Mouse (Mus musculus) left cerebral cortex, adult 8-10 months (tissue): ENCODE results near the gene Rai1. TPM values are rescaled to one million over a fixed set of nuclear protein-coding genes. Genes with fewer than 3 reads are reported as not detected.

ENCODE experiments used
- DNase-seq, 2 experiments: peaks; one replicate each; pipeline ENCODE4 v3.0.0; 2022; ENCODE audit warnings: low spot score in 2 of 2
- total RNA-seq, 4 experiments: library from RNA; stranded (reverse); gene quantifications; 2 replicates each; pipeline ENCODE4 v1.2.4; 2022

The Rai1 gene
- total RNA-seq, 4 experiments from 2014 or later, result 69.5 to 78.3 (median 71.5) TPM

DNA sequence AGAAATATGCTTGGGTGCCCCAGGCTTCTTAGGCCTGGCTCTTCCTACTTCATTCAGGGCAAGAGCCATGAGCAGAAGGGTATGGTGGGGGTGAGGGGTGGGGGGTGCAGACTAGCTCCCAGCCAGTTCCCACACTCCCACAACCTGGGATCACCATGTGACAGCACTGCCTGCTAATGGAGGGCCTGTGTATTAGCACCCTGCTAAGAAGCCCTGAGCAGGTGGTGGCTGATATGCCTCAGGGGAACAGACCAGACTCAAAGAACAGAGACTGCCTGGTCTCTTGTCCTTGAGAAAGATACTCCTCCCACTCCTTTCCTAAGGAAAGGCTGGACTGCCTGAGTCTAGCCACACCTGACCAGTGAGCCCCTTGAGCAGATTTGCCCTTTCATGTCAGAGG lies 22.2 kb downstream of the Rai1 start:
- DNase-seq, result no peak

DNA sequence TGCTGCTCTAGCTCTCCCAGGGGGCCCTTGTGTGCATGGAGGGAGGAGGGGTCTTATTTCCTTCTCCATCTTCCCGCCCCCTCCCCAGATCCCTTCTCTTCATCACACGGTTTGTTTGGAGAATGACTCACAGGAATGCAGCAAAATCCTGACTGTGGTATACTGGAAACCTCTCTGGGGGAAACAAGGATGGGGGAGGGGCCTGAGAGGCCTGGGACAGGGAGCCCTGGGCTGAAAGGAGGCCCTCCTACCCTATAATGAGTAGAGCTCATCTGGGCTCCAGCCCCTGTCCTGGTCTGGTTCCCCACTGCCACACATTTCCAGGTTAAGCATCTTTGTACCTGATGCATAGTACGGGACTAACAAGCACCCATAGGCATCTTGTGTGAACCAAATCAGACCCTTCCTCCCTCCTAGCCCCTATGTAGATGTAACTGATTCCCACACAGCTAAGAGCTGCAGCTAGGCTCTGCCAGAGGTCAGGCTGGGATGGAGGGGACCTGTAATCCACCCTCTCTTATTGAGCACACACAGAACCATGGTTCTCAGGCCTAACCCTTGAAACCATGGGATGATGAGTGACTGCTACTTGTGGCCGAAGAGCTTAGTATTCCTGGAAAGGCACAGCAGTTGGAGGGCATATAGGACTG lies 23.2 kb downstream of the Rai1 start:
- no peak for DNase-seq

DNA sequence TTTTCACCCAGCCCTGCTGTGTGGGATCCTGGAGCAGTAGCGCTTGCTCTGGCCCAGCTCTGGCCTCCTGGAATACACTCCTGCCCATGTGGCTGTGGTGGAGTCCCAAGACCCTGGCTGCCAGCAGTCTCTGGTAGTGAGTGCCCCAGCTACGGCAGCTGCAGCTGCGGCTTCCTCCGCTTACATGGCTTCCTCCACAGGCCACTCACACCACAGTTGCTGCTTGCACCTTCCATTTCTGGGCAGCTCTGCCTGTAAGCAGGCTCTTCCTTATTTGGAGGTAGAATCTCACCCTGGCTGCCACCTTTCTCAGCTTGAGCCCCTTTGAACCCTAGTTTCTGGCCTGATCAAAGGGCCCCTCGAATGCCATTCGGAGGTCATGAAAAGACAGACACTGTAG lies 25.7 kb downstream of the Rai1 start:
- no peak for DNase-seq

DNA sequence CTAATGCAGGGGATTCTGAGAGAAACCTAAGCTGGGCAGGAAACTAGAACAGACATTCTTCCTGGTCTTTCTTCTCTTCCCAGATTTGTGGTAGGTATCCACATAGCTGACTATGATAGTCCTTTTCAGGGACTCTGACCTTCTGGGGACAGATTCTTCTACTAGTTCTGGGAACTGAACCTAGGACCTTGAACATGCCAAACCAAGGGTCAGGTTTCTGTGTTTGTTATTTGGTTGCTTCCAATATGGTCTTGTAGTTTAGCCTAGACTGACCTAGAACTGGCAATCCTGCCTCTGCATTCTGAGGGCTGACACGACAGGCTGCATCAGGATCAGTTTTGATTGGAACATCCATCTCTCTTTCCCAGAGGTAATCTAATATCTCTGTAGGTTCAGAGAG lies 27.2 kb downstream of the Rai1 start:
- no peak for DNase-seq

DNA sequence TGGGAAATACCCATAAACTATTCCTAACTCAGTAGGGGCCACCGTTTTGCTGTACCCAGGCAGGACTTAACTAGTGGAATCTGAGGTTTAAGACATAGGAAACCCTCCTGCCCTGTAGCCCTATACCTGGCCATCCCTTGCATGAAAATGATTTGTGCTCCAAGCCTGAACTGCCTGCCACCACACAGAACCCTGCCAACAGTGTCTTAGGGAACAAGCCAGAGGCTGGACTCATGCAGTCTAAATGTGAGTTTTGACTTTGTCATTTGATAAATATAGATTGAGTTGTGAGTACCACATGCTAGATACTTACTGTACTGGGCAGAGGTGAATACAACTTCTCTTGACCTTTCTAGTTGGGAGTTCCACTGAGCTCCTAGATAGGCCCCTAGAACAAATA lies 31.7 kb downstream of the Rai1 start:
- no peak for DNase-seq

DNA sequence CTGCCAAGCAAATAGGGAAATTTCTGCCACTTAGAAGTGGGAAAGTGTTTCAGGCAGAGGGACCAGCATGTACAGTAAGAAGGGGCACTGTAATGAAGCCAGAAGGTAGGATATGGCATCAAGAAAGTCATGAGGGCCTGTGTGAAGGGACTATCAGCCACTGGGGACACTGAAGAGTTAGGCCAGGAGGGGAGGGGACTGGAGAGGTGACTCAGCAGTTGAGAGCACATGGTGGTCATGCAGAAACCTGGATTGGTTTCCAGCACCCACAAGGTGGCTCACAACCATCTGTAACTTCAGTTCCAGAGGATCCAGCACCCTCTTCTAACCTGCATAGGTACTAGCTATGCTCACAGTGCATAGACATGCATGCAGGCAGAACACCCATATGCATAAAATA lies 32.4 kb downstream of the Rai1 start:
- no peak for DNase-seq

DNA sequence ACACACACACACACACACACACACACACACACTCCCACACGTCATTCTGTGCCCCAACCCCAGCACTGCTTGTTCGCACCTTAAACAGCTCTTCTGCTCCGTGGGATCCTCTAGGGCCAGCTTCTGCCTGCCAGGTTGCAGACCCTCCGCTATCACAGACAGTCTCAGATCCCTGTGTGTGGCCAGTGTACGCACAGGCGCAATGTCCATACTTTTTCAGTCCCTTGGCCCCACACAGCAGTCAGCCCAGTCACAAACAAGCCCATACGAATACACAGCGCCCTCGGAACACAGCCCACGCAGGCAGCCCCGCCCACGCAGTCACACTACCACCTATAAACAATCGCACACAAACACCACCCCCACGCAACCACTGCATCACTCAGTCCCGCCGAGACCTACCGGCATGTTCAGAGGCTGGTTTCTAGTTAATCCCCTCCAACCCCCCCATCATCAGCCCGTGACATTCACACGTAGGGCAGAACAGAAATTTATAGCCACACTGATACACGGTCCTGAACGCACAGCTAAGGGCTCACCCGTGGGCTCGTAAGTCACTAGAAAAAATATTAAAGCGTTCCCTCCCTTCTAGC lies 34.4 kb downstream of the Rai1 start:
- DNase-seq, result peak; percentile 39 to 72

DNA sequence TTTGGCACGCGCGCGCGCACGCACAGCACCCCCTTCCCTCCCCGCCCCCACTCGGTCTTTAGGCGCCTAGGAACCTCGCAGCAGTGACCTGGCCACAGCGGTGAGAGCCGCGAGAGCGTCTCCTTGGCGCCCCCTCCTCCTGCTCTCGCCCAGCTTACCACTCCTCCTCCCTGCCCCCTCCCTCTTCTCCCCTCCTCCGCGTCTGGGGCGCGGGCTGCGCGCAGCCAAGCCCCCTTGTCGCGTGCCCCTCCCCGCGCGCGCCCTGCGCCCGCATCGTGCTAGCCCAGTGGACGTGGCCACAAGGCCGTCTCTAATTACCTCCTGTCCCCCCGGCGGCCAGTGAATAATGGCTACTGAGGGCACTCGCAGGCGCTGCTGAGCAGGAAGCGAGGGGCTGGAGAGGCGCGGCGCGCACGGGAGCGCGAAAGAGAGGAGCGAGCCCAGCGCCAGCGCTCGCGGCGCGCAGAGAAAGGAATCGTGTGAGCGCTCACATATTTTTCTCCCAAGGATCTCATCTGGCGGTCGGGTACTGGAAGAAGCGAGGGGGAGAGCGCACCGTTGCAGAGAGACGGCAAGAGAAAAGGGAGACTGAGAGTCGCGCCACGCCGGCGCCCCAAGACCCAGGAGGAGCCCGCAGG lies 35.0 kb downstream of the Rai1 start:
- DNase-seq, result peak; percentile 31 to 42

DNA sequence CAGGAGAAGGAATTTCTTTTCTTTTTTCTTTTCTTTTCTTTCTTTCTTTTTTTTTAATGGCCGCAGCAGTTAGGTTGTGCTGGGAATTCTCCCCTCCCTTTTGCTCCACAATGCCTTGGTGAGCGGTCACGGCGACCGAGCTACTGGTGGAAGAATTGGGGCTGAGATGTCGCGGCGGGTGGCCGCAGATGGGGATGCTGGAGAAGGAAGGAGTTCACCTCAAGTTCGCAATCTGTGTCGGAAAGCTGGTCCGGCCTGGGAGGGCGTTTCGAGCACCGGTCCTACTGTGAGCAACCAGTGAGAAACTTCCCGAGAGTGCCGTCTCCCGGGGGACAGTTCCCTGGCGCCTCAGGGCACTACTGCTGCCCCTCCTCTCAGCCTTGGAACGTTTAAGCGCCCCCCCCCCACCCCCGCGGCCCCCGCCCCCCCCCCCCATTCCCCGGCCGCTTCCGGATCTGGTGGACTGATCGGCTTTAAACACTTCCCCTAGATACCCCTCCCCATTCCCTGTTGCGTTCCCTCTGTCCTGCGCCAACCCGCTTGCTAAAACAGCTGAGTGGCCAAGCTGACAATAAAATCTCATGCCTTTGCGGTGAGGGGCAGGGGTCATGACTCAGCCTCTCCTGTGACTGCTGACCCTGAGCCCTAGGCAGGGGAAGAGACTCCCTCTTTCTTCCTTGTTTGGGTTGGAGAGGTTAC lies 35.9 kb downstream of the Rai1 start:
- DNase-seq, result no peak

DNA sequence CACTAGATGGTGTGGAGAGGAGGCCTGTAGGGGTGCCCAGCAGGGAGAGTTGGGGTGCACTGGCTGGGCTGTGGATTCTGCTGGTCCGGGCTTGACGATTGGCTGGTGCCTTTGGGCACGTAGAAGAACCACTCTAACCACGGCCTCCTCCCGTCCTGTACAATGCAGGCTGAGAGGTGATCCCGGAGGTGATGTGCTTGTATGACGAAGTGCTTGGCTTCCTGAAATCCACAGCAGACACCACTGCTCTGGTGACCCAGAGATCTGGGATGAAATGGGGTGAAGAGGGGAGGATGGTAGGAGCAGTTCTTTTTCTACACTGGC lies 36.4 kb downstream of the Rai1 start:
- no peak for DNase-seq

DNA sequence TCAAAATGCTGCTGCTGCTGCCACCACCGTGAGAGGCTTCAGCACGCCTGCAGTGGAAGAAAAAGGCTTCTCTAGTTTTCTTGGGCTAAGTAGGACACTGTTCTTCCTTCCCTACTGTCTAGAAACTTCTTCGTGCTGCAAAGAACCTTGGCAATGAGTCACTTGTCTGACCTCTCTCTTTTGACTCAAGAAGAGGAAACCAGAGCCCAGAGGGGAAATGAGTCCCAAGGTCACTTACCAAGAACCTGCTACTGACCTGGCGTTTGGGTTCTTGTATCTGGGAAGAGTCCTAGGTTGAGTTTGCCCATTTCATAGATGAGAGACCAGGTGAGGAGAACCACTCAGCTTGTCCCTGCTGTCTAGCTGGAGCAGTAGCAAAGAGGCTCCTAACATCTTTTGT lies 38.3 kb downstream of the Rai1 start:
- no peak for DNase-seq

DNA sequence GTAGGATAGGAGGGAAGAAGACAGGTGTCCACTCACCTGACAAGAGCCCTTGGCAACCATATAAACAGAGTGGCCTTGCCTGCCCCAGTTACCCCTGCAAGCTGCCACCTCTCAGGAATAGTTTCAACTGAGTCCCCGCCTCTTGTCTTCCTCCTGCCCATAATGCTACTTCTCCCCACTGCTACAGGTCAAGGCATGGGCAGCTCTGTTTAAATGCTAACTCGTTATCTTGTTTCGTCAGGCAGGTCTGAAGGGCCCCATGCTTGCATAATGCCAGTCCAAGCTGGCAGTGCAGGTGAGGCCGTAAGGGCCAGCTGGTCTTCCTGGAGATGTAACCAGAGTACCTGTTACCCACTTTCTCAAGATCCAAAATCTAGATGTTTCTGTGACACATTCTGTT lies 41.4 kb downstream of the Rai1 start:
- DNase-seq, result no peak

DNA sequence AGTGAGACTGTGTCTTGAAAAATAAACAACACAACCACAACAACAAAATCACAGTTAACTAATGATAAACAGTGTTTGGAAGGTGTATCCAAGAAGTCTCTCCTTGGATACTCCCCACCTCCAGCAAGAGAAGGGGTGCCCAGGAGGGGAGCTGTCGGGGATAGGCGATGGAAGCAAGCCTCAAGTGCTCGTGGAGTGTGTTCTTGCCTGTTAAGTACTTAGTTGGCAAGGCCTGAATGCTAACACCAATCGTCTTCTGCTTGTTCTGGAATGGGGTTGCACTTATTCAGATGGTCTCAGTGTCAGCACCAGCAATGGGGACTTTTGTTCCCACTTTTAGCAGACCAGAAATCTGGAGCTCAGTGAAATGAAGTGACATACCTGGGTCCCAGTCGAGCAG lies 43.8 kb downstream of the Rai1 start:
- no peak for DNase-seq

DNA sequence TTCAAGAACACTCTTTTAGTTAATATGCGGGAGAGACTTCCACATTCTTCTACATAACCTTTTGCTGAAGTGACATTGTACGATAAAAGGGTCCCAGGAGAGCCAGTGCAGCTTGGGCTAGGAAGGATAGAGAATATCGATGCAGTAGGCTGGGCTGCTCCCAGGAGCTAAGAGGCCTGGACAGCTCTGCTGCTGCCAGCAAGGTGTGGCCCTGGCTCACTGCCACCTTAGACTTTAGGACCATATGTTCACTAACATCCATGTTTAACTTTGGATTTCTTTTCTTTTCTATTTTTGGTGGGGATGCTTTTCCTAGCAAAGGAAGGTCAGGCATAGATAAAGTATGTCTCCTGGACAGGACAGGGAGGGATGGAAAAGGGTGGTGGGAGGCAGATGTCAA lies 44.3 kb downstream of the Rai1 start:
- no peak for DNase-seq

DNA sequence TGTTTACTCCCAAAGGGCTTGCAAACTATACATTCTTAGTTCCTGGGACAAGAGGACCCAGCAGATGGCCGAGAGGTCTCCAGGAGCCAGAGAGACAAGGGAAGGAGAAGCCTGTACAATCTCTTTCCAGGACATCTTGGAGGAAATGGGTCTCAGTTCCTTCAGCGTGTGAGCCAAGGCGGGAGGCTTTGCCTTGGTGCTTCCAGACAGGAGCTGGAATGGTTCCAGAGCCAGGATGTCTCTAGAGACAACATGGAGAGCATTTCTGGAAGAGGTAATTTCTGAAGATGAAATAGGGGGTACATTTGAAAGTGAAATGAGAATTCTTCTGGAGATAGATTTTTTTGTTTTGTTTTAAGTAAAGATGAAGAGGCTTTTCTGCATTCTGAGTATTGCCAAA lies 45.9 kb downstream of the Rai1 start:
- no peak for DNase-seq

DNA sequence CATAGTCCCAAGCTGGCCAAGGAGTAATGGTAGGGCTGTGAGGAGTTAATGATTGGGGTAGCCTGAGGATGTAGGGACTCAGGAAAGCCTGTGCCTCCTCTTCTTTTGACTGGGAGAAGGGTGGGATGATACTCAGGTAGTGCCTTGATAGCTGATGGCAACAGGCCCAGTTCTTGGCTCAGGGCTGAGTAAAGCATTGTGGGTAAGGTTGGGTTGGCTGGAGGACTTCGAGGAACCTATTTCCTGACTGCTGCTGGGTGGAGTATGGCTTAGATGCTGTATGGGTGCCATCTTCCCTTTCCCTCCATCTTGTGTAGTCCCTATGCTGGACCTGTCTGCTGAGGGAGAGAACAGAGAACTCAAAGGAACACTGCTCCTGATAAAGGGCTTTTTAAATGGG lies 47.5 kb downstream of the Rai1 start:
- no peak for DNase-seq

DNA sequence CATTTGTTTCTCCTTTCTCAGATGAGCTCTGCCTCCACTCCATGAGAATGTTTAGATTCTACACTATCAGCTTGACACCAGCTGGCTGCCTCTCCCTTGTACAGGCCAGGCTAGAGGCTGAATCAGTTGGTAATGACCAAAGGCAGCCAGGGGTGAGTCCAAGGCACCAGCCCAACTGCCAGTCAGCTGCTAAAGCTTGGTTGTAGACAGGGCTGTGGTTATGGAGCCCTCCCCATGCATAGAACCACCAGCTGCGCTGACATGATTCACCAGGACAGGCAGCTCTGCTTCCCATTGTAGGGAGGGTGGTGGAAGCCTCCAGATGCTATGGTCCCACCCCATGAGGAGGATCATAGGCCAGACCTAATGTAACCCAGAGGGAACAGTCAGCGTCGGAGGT lies 49.1 kb downstream of the Rai1 start:
- DNase-seq, result no peak

DNA sequence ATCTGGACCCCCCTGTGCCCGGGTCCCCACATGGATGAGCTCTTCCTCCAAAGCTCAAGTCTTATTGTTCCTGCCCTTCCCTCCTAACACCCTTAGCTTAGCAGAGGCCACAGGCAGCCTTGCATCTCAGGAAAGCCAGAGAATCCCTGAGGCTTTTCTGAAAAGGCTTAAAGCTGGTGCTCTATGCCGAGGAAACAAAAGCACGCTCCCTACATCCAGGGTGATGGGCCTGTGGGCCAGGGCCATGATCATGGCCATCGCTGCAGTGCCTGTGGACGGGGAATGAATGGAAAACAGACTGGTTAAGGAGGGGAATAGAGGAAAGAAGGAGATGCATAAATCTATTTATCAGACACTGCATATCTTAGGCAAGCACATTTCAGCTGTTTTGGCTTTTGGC lies 50.9 kb downstream of the Rai1 start:
- DNase-seq, result no peak

DNA sequence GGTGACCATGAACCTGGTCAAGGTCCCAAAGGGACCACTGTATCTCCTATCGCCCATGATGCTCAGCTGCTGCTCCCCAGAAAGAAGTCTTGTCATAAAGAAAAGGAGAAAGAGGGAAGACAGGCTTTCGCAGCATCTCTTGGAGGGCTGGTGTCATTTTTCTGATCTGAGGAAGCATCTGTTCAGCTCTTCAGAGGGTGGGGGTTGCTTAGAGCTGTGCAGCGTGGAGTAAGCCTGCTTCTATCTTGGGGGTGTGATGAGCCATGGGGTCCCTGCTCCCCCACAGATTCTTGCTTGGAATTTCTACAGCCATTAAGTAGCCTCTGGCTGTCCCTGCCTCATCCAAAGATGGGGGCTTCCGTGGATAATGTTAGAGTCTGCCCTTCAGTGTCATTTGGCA lies 53.5 kb downstream of the Rai1 start:
- DNase-seq, result no peak

DNA sequence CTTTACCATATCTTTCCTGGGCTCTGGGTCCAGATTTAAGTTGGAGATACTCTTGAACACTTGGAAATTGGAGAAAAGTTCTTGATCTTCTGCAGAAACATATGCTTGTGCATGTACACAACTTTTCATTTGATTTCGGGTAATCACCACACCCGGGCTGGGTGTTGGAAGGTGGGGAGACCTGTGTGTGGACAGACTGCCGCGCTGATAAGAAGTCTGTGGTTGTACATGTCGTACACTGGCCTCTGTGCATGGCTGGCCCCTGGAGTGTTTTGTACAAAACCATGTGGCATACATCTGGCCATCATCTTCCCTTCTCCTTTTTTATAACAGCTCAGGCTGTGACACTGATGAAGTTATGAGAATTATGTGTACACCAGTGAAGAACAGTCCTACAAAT lies 55.1 kb downstream of the Rai1 start:
- DNase-seq, result no peak

DNA sequence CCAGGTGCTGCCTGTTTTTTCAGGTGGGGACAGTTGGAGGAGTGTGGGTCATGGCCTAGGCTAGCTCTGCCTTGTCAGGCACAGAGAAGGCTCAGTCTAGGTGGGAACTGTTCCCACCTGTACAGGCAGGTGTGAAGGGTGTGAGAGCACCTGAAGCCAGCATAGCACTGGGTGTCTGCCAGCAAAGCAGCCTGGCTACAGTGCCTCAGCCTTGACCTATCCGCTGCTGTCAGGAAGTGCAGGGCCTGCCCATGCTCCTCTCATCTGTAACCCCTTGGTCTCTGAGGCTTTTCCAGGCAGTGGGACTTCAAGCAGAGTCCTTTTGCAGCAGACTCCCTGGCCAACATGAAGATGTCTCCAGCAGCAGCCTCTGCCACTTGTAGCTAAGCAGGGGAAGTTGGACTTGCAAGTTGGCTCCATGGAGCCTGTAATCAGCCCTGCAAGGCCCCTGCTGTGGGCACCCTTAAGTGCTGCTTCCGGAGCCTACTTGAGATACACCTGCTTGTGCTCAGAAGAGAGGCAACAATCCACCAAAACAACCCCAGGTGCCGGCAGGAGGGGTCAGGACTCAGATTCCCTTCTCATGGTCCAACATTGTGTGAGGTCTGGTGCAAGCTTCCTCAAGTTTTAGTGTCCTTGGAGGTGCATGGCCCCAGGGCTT lies 55.8 kb downstream of the Rai1 start:
- no peak for DNase-seq

DNA sequence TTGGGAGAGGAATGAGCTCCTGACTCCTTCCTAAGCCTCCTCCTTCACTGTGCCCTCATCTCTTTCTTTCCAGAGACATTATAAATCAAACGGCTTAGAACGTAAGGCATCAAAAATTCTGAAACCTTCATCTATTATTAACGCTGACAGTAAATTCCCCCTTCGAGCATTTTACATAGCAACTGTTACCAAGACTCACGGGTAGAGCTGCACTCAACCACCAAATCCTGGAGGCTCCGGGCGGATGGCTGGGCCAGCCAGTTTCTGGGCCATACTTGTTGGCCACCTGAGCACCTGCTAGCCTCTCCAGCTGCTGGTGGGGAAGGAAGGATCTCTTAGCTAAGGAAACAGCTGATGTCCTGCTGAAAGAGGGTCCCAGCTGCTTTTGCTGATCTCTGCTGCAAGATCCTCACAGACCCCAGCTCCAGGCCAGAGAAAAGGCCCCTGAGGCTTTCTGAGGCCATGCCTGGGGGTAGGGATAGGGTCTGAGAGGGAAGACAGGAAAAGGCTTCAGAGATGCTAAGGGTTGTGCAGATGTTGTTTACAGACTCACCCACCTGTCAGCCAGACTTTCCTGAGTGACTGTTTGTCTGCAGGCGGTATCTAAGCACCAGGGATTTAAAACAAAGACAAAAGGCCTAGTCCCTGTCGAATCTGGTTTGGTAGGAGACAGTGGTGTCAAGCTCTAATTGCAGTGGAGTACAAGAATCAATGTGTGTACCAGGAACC lies 56.5 kb downstream of the Rai1 start:
- no peak for DNase-seq
